Mouse (Mus musculus): ENCODE data around the gene Zdhhc14. TPM values are rescaled to one million over a fixed set of nuclear protein-coding genes. Genes with fewer than 3 reads are reported as not detected.

The Zdhhc14 gene
- polyA plus RNA-seq, 1 experiment from 2014 or later, result 1.3 TPM

DNA sequence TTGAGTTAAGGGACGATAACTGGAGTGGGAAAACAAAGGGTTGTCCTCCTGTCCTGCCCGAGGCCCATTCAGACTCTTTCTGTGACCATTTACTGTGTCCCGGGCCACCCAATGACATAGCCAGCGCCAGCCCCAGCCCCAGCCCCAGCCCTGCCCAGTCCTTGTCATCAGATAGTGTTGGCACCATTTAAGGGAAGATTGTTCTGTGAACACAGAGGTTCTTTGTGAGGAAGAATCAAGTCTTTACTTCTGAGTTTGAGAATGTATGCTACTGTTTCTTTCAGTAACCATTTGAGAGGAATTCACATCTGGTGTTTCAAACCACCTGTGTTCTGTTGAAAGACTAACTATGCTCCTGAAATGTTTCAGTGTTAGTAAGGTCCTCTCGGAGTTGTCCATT, 219.5 kb downstream of the Zdhhc14 start:
- Histone ChIP-seq H3K27me3 (replicated peaks) (0 out of 2 replicates have a peak, but pooled peaks cover 11% of the 10 kb centered on the region), H3K36me3 (no peaks in the 10 kb centered on the region), H3K9me3 (no peaks in the 10 kb centered on the region), H3K9ac (no peak overlapping the region), H3K27ac (replicated peaks) (no peak overlapping the region), H3K4me1 (peaks cover 30% of the 10 kb centered on the region), H3K4me3 (no peak overlapping the region), H3K4me2 (no peak overlapping the region)
- 54% methylated on average over 5 of the region's 5 CpGs for WGBS
- no peak for ATAC-seq (ENCODE audit: extremely low read depth, insufficient number of reproducible peaks, low FRiP score, low TSS enrichment)

DNA sequence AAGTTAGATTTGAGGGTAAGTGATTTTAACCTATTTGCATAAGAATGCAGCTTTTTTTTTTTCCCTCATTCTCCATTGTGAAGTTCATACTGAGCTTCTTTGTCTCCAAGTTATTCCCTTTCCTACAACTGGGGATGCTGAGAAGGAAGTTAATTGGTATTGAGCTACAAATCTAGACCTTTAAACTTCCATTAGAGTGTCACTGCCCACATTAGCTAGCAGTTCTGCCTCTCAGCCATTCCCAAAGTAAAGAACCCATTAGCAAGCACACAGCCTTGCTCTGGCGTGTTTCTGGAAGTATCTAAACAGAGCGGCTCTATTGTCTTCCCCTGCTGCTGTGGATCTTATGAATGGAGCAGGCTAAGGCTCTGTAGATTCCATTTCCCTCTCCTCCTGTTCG, 220.8 kb downstream of the Zdhhc14 start:
- no peak overlapping the region for H3K9ac ChIP-seq
- no peak for ATAC-seq (ENCODE audit: extremely low read depth, insufficient number of reproducible peaks, low FRiP score, low TSS enrichment)
- 0 out of 2 replicates have a peak, but pooled peaks cover 8% of the 10 kb centered on the region for H3K27me3 ChIP-seq (replicated peaks)
- no peak overlapping the region for H3K27ac ChIP-seq (replicated peaks)
- H3K36me3 ChIP-seq, result no peaks in the 10 kb centered on the region
- no peaks in the 10 kb centered on the region for H3K9me3 ChIP-seq
- WGBS, result 52% methylated on average over 3 of the region's 3 CpGs
- peaks cover 30% of the 10 kb centered on the region for H3K4me1 ChIP-seq
- no peak overlapping the region for H3K4me2 ChIP-seq
- no peak overlapping the region for H3K4me3 ChIP-seq

DNA sequence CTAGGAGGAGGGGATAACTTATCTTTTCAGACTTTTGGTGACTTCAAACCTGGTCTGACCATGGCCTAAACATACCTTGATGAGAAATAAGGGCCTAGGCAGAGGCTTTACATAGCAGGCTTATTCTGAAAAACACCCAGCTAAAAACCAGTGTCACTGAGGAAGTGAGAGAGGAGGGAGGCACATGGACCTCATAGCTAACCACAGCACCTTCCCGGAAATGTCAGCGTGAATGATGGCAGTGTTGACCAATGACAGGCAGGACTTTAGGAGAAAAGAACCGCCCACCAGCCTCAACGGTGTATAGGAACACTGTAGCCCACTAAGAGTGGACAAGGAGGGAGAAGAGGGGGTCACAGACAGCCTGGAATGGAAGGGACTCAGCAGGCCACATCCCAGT, 224.6 kb downstream of the Zdhhc14 start:
- H3K4me3 ChIP-seq, result no peak overlapping the region
- H3K4me2 ChIP-seq, result no peak overlapping the region
- no peaks in the 10 kb centered on the region for H3K9me3 ChIP-seq
- H3K27me3 ChIP-seq (replicated peaks), result peaks cover 5% of the 10 kb centered on the region; the same call in 1 of the 2 replicates
- no peak overlapping the region for H3K9ac ChIP-seq
- 82% methylated on average over 4 of the region's 4 CpGs for WGBS
- no peak overlapping the region for H3K27ac ChIP-seq (replicated peaks)
- peaks cover 10% of the 10 kb centered on the region; the same call in 1 of the 2 replicates for H3K4me1 ChIP-seq
- H3K36me3 ChIP-seq, result no peaks in the 10 kb centered on the region
- ATAC-seq (ENCODE audit: extremely low read depth, insufficient number of reproducible peaks, low FRiP score, low TSS enrichment), result no peak

DNA sequence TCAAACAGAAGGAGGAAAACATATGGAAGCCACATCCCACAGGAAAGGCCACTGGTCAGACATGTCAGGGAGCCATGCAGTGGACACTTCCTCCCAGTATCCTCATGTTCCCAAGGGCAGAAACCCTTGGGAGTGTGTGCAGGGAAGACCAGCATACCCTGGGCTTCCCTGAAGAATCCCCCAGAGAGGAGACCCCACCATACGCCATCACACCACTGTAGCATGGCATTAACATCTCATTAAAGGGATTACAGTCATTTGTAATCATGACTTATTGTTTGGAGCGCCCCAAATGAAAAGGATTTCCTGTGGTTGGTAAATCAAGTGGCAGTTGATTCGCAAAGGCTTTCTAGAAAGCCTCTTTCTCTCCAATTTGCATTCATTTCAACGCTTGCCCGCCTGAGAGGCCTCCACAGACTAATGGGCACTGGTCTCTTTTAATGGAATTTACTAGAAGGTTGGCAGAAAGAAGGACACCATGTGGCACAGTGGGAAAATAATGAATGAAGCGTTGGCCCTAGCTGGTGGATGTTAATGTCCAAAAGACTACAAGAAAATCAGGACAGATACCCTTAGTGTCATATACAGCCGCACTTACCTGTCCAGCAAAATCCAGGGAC, 226.5 kb downstream of the Zdhhc14 start:
- WGBS, result 75% methylated on average over 7 of the region's 7 CpGs

DNA sequence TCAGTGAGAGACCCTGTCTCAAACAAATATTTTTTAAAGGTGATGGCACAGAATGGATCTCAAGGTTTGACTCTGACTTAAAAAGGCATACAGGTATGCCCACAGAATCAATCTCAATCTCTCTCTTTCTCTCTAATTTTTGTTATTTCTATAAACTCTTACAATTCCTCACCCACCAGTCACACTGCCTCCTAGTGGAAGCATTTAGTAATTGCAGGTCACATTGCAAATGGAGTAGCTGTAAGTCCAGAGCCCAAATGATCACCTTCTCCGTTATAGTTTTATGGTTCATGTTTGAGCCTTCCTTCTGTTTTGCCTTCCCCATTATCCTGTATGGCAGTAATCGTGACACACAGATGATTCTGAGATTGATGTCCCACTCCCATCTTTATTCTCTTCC, 230.4 kb downstream of the Zdhhc14 start:
- no peak overlapping the region for H3K9ac ChIP-seq
- H3K9me3 ChIP-seq, result no peaks in the 10 kb centered on the region
- H3K27ac ChIP-seq (replicated peaks), result no peak overlapping the region
- H3K36me3 ChIP-seq, result no peaks in the 10 kb centered on the region
- WGBS, result 79% methylated on average over 2 of the region's 2 CpGs
- no peak for ATAC-seq (ENCODE audit: extremely low read depth, insufficient number of reproducible peaks, low FRiP score, low TSS enrichment)
- H3K4me2 ChIP-seq, result no peak overlapping the region
- no peaks in the 10 kb centered on the region; the same call in 1 of the 2 replicates for H3K27me3 ChIP-seq (replicated peaks)
- H3K4me1 ChIP-seq, result no peaks in the 10 kb centered on the region
- H3K4me3 ChIP-seq, result no peak overlapping the region

More for the DNA sequence above, 226.5 kb downstream of the Zdhhc14 start:
- H3K9ac ChIP-seq, result no peak overlapping the region
- no peaks in the 10 kb centered on the region for H3K9me3 ChIP-seq
- no peaks in the 10 kb centered on the region for H3K36me3 ChIP-seq
- peaks cover 5% of the 10 kb centered on the region; the same call in 1 of the 2 replicates for H3K4me1 ChIP-seq
- H3K27ac ChIP-seq (replicated peaks), result no peak overlapping the region
- H3K4me3 ChIP-seq, result no peak overlapping the region
- H3K27me3 ChIP-seq (replicated peaks), result no peaks in the 10 kb centered on the region; the same call in 1 of the 2 replicates
- no peak for ATAC-seq (ENCODE audit: extremely low read depth, insufficient number of reproducible peaks, low FRiP score, low TSS enrichment)
- no peak overlapping the region for H3K4me2 ChIP-seq

DNA sequence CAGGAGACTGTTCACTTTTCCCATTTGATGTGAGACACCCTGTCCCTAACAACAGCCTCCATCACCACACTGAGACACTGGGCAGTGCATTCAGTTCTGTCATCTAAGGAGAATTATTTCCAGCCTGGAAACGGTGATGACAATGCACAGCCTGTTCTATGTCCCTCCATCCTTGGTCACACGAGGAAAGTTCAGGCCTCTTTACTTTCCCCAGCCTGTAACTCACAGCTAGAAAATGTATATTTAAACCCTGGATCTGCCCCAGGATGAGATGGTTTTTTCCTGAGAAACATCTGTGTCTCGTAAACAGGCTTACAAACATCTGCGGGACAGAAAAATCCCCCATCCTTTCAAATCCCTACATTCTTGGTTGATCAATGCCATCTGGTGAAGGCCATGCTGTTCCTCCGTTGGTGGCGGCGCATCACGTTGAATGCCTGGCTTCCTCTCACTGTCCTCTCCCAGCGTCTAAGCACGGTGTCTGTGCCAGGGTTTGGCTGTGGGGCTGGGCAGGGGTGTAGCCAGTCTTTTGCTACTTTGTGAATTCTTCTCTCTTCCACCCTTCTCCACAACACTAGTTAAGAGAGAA, 231.3 kb downstream of the Zdhhc14 start:
- WGBS, result 67% methylated on average over 10 of the region's 10 CpGs

DNA sequence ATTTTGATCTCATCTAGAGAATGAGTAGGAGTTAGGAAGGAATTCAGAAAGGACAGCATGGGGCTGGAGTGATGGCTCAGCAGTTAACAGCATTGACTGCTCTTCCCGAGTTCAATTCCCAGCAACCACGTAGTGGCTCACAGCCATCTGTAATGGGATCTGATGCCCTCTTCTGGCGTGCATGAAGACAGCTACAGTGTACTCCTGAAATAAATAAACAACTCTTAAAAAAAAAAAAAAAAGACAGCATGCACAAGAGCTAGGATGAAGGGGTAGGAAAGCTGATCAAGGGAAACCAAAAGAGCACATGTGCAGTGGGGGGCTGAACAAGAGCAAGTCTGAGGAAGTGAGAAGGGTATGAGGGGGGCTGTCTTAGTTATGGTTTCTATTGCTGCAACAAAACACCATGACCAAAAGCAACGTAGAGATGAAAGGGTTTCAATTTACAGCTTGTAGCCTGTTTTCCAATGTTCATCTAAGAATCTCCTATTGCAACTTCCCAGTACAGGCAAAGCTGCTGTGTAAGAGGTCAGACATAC, 237.3 kb downstream of the Zdhhc14 start:
- Histone ChIP-seq H3K4me2 (no peak overlapping the region), H3K27me3 (replicated peaks) (peaks cover 18% of the 10 kb centered on the region), H3K9me3 (no peaks in the 10 kb centered on the region), H3K36me3 (no peaks in the 10 kb centered on the region), H3K4me1 (no peaks in the 10 kb centered on the region), H3K9ac (no peak overlapping the region), H3K4me3 (no peak overlapping the region), H3K27ac (replicated peaks) (no peak overlapping the region)
- 48% methylated on average over 4 of the region's 4 CpGs for WGBS
- no peak for ATAC-seq (ENCODE audit: extremely low read depth, insufficient number of reproducible peaks, low FRiP score, low TSS enrichment)

More for the DNA sequence above, 231.3 kb downstream of the Zdhhc14 start:
- no peaks in the 10 kb centered on the region for H3K9me3 ChIP-seq
- no peaks in the 10 kb centered on the region for H3K36me3 ChIP-seq
- no peak for ATAC-seq (ENCODE audit: extremely low read depth, insufficient number of reproducible peaks, low FRiP score, low TSS enrichment)
- no peak overlapping the region for H3K9ac ChIP-seq
- H3K4me2 ChIP-seq, result no peak overlapping the region
- 0 out of 2 replicates have a peak, but pooled peaks cover 3% of the 10 kb centered on the region for H3K27me3 ChIP-seq (replicated peaks)
- H3K4me1 ChIP-seq, result no peaks in the 10 kb centered on the region
- H3K27ac ChIP-seq (replicated peaks), result no peak overlapping the region
- H3K4me3 ChIP-seq, result no peak overlapping the region

DNA sequence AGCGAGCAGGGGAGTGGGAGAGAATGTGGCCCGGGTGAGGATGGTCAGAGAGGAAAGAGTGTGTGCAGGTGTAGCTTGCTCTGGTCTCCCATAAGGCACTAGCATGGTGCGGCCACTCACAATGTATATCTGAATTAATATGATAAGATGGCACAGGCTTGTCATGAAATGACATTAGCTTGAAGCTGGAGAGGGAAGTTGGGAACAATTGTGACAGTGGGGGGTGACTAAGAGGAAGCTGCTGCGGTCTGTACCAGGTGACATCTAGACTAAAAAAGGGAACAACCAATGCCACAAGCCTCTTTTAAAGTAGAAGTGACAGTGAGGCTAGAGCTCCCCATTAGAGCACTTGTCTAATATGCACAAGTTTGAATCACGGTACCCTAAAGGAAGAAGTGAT, 238.2 kb downstream of the Zdhhc14 start:
- Histone ChIP-seq H3K27me3 (replicated peaks) (peaks cover 18% of the 10 kb centered on the region), H3K36me3 (no peaks in the 10 kb centered on the region), H3K9me3 (no peaks in the 10 kb centered on the region), H3K4me1 (no peaks in the 10 kb centered on the region), H3K27ac (replicated peaks) (no peak overlapping the region), H3K4me2 (no peak overlapping the region), H3K4me3 (no peak overlapping the region), H3K9ac (no peak overlapping the region)
- ATAC-seq (ENCODE audit: extremely low read depth, insufficient number of reproducible peaks, low FRiP score, low TSS enrichment), result no peak
- 83% methylated on average over 5 of the region's 5 CpGs for WGBS

DNA sequence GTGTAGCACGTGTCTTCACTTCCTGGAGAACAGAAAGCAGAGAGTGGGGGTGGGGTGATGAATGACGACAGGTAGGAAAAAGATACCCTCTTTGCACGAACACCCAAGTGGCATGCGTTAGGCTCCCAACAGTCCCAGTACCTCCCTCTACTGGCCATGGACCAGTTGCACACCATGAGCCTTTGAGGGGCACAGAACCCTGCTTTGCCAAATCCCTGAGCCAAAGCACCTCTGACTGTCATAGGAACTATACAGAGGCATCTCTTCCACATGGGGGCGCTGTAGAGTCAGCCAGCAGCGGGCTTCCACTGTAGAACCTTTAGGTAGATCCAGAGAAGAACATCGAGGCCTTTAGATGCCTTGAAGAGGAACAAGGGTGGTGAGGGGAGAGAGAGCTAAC, 241.0 kb downstream of the Zdhhc14 start:
- H3K36me3 ChIP-seq, result no peaks in the 10 kb centered on the region
- ATAC-seq (ENCODE audit: extremely low read depth, insufficient number of reproducible peaks, low FRiP score, low TSS enrichment), result no peak
- no peak overlapping the region for H3K4me3 ChIP-seq
- 28% methylated on average over 7 of the region's 7 CpGs for WGBS
- H3K9me3 ChIP-seq, result no peaks in the 10 kb centered on the region
- H3K9ac ChIP-seq, result no peak overlapping the region
- H3K27ac ChIP-seq (replicated peaks), result no peak overlapping the region
- no peak overlapping the region for H3K4me2 ChIP-seq
- no peaks in the 10 kb centered on the region for H3K4me1 ChIP-seq
- H3K27me3 ChIP-seq (replicated peaks), result peaks cover 17% of the 10 kb centered on the region

DNA sequence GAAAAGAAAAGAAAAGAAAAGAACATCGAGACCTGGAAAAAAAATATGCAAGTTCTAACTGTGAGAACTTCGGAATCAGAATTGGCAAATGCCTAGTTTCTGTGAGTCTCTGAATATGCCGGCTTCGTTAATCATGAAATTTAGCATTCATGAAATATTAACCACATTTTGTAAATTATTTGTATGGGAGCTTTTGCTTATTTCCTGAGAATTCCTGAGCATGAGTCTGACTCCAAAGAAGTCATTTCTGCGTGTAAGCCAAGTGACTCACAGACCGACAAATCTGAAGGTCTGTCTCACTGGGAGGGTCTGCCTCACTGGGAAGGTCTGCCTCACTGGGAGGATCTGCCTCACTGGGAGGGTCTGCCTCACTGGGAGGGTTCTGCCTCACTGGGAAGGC, 248.7 kb downstream of the Zdhhc14 start:
- Histone ChIP-seq H3K9ac (no peak overlapping the region), H3K9me3 (no peaks in the 10 kb centered on the region), H3K4me1 (no peaks in the 10 kb centered on the region), H3K27me3 (replicated peaks) (peaks cover 2% of the 10 kb centered on the region; the same call in 1 of the 2 replicates), H3K4me3 (no peak overlapping the region), H3K4me2 (no peak overlapping the region), H3K36me3 (no peaks in the 10 kb centered on the region), H3K27ac (replicated peaks) (no peak overlapping the region)
- no peak for ATAC-seq (ENCODE audit: extremely low read depth, insufficient number of reproducible peaks, low FRiP score, low TSS enrichment)
- WGBS, result 88% methylated on average over 6 of the region's 6 CpGs

DNA sequence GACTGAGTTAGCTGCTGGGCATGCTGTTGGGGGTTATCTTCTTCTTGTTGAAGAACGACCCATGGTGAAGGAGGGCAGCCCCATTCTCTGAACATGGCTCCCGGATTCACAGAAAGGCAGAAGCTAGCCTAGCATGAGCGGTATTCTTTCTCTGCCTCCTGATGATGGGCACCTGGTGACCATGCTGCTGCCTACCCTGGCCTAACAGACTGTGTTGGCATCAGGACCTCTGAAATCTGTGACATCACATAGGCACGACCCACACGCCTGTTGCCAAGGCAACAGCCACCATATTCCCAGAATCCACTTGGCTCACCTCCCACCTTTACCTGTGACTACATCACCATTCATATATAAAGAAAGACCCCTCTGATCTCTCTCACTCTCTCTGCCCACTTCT, 251.7 kb downstream of the Zdhhc14 start:
- no peaks in the 10 kb centered on the region for H3K36me3 ChIP-seq
- no peak overlapping the region for H3K4me3 ChIP-seq
- H3K27me3 ChIP-seq (replicated peaks), result no peaks in the 10 kb centered on the region; the same call in 1 of the 2 replicates
- no peak overlapping the region for H3K4me2 ChIP-seq
- H3K27ac ChIP-seq (replicated peaks), result no peak overlapping the region
- H3K9me3 ChIP-seq, result no peaks in the 10 kb centered on the region
- 89% methylated on average over 5 of the region's 5 CpGs for WGBS
- no peak for ATAC-seq (ENCODE audit: extremely low read depth, insufficient number of reproducible peaks, low FRiP score, low TSS enrichment)
- no peaks in the 10 kb centered on the region for H3K4me1 ChIP-seq
- H3K9ac ChIP-seq, result no peak overlapping the region

DNA sequence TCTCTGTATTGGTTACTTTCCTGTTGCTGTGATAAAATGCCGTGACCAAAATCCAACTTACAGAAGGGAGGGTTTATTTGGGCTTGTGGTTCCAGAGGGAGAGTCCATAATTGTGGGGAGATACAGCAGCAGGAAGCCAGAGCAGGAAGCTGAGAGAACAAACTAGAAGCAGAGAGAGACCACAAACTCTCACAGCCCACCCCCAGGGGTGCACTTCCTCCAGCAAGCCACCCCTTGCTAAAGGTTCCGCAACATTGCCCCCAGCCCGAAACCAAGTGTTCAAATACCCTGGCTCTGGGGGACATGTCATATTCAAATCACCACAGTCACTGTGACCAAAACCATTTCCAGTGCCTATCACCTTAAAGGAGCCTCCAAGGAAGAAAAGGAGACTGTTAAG, 254.0 kb downstream of the Zdhhc14 start:
- H3K4me3 ChIP-seq, result no peak overlapping the region
- H3K36me3 ChIP-seq, result no peaks in the 10 kb centered on the region
- no peak overlapping the region for H3K27ac ChIP-seq (replicated peaks)
- H3K4me2 ChIP-seq, result no peak overlapping the region
- H3K27me3 ChIP-seq (replicated peaks), result no peaks in the 10 kb centered on the region; the same call in 1 of the 2 replicates
- H3K4me1 ChIP-seq, result no peaks in the 10 kb centered on the region
- H3K9me3 ChIP-seq, result no peaks in the 10 kb centered on the region
- H3K9ac ChIP-seq, result no peak overlapping the region
- 86% methylated on average over 3 of the region's 3 CpGs for WGBS
- ATAC-seq (ENCODE audit: extremely low read depth, insufficient number of reproducible peaks, low FRiP score, low TSS enrichment), result no peak
